Mouse (Mus musculus): ENCODE measurements around the gene Ergic2. TPM values are rescaled to one million over a fixed set of nuclear protein-coding genes. Genes with fewer than 3 reads are reported as not detected.

Gene Ergic2
- 218 and 219 TPM in 2 replicates for polyA plus RNA-seq (2014; fragmentation: Nextera tagmentation; extraction: Ambion mirVana)

GRCm38 (mm10) chr6:148211897-148212680 lies at the start of gene Ergic2:
Ergic2 (minus strand) TSS chr6:148212374.
- Histone ChIP-seq H3K4me2 (ENCODE audit: low read depth, low read length) (peak within 1 kb of the TSS; percentile 80), H3K9me3 (ENCODE audit: control insufficient read depth, low read length) (no peaks in the 10 kb centered on the region), H3K4me3 (ENCODE audit: low read depth, low read length) (peak within 1 kb of the TSS; percentile 98), H3K27ac (ENCODE audit: low read depth, low read length) (peak within 1 kb of the TSS; percentile 92), H3K4me1 (ENCODE audit: control insufficient read depth, insufficient read depth, low read length) (peaks cover 18% of the 10 kb centered on the region), H3K27me3 (ENCODE audit: control insufficient read depth, insufficient read depth, low read length) (no peaks in the 10 kb centered on the region), H3K36me3 (ENCODE audit: control insufficient read depth, insufficient read depth, low read length) (no peaks in the 10 kb centered on the region), H3K9ac (replicated peaks; ENCODE audit: low read depth, low read length) (peak within 1 kb of the TSS; percentile 97)
- ATAC-seq (ENCODE audit: low read depth), result peak; percentile 99
- WGBS, result under 1% methylated on average over 61 of the region's 61 CpGs

GRCm38 (mm10) chr6:148260729-148261101 lies 48.5 kb upstream of the Ergic2 start:
- 82% methylated on average over 6 of the region's 6 CpGs for WGBS
- Histone ChIP-seq H3K4me2 (ENCODE audit: low read depth, low read length) (no peak overlapping the region), H3K9ac (replicated peaks; ENCODE audit: low read depth, low read length) (no peak overlapping the region), H3K4me1 (ENCODE audit: control insufficient read depth, insufficient read depth, low read length) (no peaks in the 10 kb centered on the region), H3K27me3 (ENCODE audit: control insufficient read depth, insufficient read depth, low read length) (no peaks in the 10 kb centered on the region), H3K27ac (ENCODE audit: low read depth, low read length) (peak overlapping the region; percentile 52), H3K9me3 (ENCODE audit: control insufficient read depth, low read length) (no peaks in the 10 kb centered on the region), H3K36me3 (ENCODE audit: control insufficient read depth, insufficient read depth, low read length) (no peaks in the 10 kb centered on the region), H3K4me3 (ENCODE audit: low read depth, low read length) (no peak overlapping the region)
- peak; percentile 33; the same call in 1 of the 2 replicates for ATAC-seq (ENCODE audit: low read depth)

- H3K9me3 ChIP-seq (ENCODE audit: control insufficient read depth, low read length), result no peaks in the 10 kb centered on the region
- peak; percentile 78; the same call in 1 of the 2 replicates for ATAC-seq (ENCODE audit: low read depth)
- H3K36me3 ChIP-seq (ENCODE audit: control insufficient read depth, insufficient read depth, low read length), result no peaks in the 10 kb centered on the region
- H3K9ac ChIP-seq (replicated peaks; ENCODE audit: low read depth, low read length), result no peak overlapping the region
- no peaks in the 10 kb centered on the region for H3K4me1 ChIP-seq (ENCODE audit: control insufficient read depth, insufficient read depth, low read length)
- 47% methylated on average over 4 of the region's 4 CpGs for WGBS
- H3K4me3 ChIP-seq (ENCODE audit: low read depth, low read length), result no peak overlapping the region
- H3K4me2 ChIP-seq (ENCODE audit: low read depth, low read length), result no peak overlapping the region
- peak overlapping the region; percentile 52 for H3K27ac ChIP-seq (ENCODE audit: low read depth, low read length)
- H3K27me3 ChIP-seq (ENCODE audit: control insufficient read depth, insufficient read depth, low read length), result no peaks in the 10 kb centered on the region
Measured at GRCm38 (mm10) chr6:148259979-148260728, 48.0 kb upstream of the Ergic2 start.

GRCm38 (mm10) chr6:148259074-148259473 lies 46.9 kb upstream of the Ergic2 start:
- H3K4me1 ChIP-seq (ENCODE audit: control insufficient read depth, insufficient read depth, low read length), result no peaks in the 10 kb centered on the region
- no peaks in the 10 kb centered on the region for H3K27me3 ChIP-seq (ENCODE audit: control insufficient read depth, insufficient read depth, low read length)
- no peak overlapping the region for H3K9ac ChIP-seq (replicated peaks; ENCODE audit: low read depth, low read length)
- H3K4me2 ChIP-seq (ENCODE audit: low read depth, low read length), result no peak overlapping the region
- no peak overlapping the region for H3K4me3 ChIP-seq (ENCODE audit: low read depth, low read length)
- H3K9me3 ChIP-seq (ENCODE audit: control insufficient read depth, low read length), result no peaks in the 10 kb centered on the region
- no peaks in the 10 kb centered on the region for H3K36me3 ChIP-seq (ENCODE audit: control insufficient read depth, insufficient read depth, low read length)
- no peak for ATAC-seq (ENCODE audit: low read depth)
- 77% methylated on average over 8 of the region's 8 CpGs for WGBS
- no peak overlapping the region for H3K27ac ChIP-seq (ENCODE audit: low read depth, low read length)

GRCm38 (mm10) chr6:148257805-148258204 lies 45.6 kb upstream of the Ergic2 start:
- Histone ChIP-seq H3K27me3 (ENCODE audit: control insufficient read depth, insufficient read depth, low read length) (no peaks in the 10 kb centered on the region), H3K9me3 (ENCODE audit: control insufficient read depth, low read length) (no peaks in the 10 kb centered on the region), H3K36me3 (ENCODE audit: control insufficient read depth, insufficient read depth, low read length) (no peaks in the 10 kb centered on the region), H3K4me3 (ENCODE audit: low read depth, low read length) (no peak overlapping the region), H3K27ac (ENCODE audit: low read depth, low read length) (no peak overlapping the region), H3K4me1 (ENCODE audit: control insufficient read depth, insufficient read depth, low read length) (0 out of 2 replicates have a peak, but pooled peaks cover 4% of the 10 kb centered on the region), H3K9ac (replicated peaks; ENCODE audit: low read depth, low read length) (no peak overlapping the region), H3K4me2 (ENCODE audit: low read depth, low read length) (no peak overlapping the region)
- 88% methylated on average over 2 of the region's 2 CpGs for WGBS
- no peak for ATAC-seq (ENCODE audit: low read depth)

- 91% methylated on average over 3 of the region's 3 CpGs for WGBS
- Histone ChIP-seq H3K9me3 (ENCODE audit: control insufficient read depth, low read length) (no peaks in the 10 kb centered on the region), H3K4me3 (ENCODE audit: low read depth, low read length) (no peak overlapping the region), H3K36me3 (ENCODE audit: control insufficient read depth, insufficient read depth, low read length) (no peaks in the 10 kb centered on the region), H3K4me1 (ENCODE audit: control insufficient read depth, insufficient read depth, low read length) (peaks cover 4% of the 10 kb centered on the region; the same call in 1 of the 2 replicates), H3K27me3 (ENCODE audit: control insufficient read depth, insufficient read depth, low read length) (no peaks in the 10 kb centered on the region), H3K9ac (replicated peaks; ENCODE audit: low read depth, low read length) (no peak overlapping the region), H3K27ac (ENCODE audit: low read depth, low read length) (no peak overlapping the region), H3K4me2 (ENCODE audit: low read depth, low read length) (no peak overlapping the region)
- no peak for ATAC-seq (ENCODE audit: low read depth)
Measured at GRCm38 (mm10) chr6:148256109-148256508, 43.9 kb upstream of the Ergic2 start.

GRCm38 (mm10) chr6:148255395-148256053 lies 43.4 kb upstream of the Ergic2 start:
- H3K36me3 ChIP-seq (ENCODE audit: control insufficient read depth, insufficient read depth, low read length), result no peaks in the 10 kb centered on the region
- 38% methylated on average over 1 of the region's 1 CpGs for WGBS
- H3K4me1 ChIP-seq (ENCODE audit: control insufficient read depth, insufficient read depth, low read length), result peaks cover 4% of the 10 kb centered on the region; the same call in 1 of the 2 replicates
- no peak overlapping the region for H3K4me3 ChIP-seq (ENCODE audit: low read depth, low read length)
- no peaks in the 10 kb centered on the region for H3K9me3 ChIP-seq (ENCODE audit: control insufficient read depth, low read length)
- H3K4me2 ChIP-seq (ENCODE audit: low read depth, low read length), result no peak overlapping the region
- H3K27me3 ChIP-seq (ENCODE audit: control insufficient read depth, insufficient read depth, low read length), result no peaks in the 10 kb centered on the region
- no peak for ATAC-seq (ENCODE audit: low read depth)
- no peak overlapping the region for H3K9ac ChIP-seq (replicated peaks; ENCODE audit: low read depth, low read length)
- H3K27ac ChIP-seq (ENCODE audit: low read depth, low read length), result no peak overlapping the region

GRCm38 (mm10) chr6:148249221-148249620 lies 37.0 kb upstream of the Ergic2 start:
- Histone ChIP-seq H3K36me3 (ENCODE audit: control insufficient read depth, insufficient read depth, low read length) (no peaks in the 10 kb centered on the region), H3K9ac (replicated peaks; ENCODE audit: low read depth, low read length) (no peak overlapping the region), H3K4me1 (ENCODE audit: control insufficient read depth, insufficient read depth, low read length) (peaks cover 4% of the 10 kb centered on the region; the same call in 1 of the 2 replicates), H3K27me3 (ENCODE audit: control insufficient read depth, insufficient read depth, low read length) (no peaks in the 10 kb centered on the region), H3K27ac (ENCODE audit: low read depth, low read length) (no peak overlapping the region), H3K4me2 (ENCODE audit: low read depth, low read length) (no peak overlapping the region), H3K4me3 (ENCODE audit: low read depth, low read length) (no peak overlapping the region), H3K9me3 (ENCODE audit: control insufficient read depth, low read length) (no peaks in the 10 kb centered on the region)
- WGBS, result 88% methylated on average over 3 of the region's 3 CpGs
- ATAC-seq (ENCODE audit: low read depth), result no peak; the same call in 1 of the 2 replicates
